Mouse (Mus musculus) lung, postnatal 0 days (tissue): ENCODE data around the gene Rnf168.

Experiments used
- CTCF ChIP-seq: IDR thresholded peaks from 2 replicates; pipeline ENCODE4 v1.5.1; 2016; ENCODE audit warnings: antibody characterized with exemption, mild to moderate bottlenecking
- EP300 ChIP-seq: IDR thresholded peaks from 2 replicates; pipeline ENCODE4 v1.6.1; 2016; ENCODE audit warnings: antibody characterized with exemption, mild to moderate bottlenecking, control low read depth

GRCm38 (mm10) chr16:32246351-32246791 lies 30.9 kb upstream of the Rnf168 start:
- TF ChIP-seq CTCF (no peak), EP300 (no peak)
